Comparison of ENCODE assay signal across 9 mouse cellular contexts in genomic region chr2:163722550-163722949, GRCm38 (mm10). TPM values are rescaled to one million over a fixed set of nuclear protein-coding genes. Genes with fewer than 3 reads are reported as not detected.
DNase-seq lines count a peak whose midpoint lies in the region; ATAC-seq lines count a peak whose summit lies in the region.
"Had no signal": no experiment of that assay in that cellular context is flagged by ENCODE, and none has a peak within 500 bp of the region (broad histone marks: within the 10 kb centered on the region; RNA-seq: fewer than 3 reads in every experiment).

No protein-coding gene starts in this region.

- peak overlapping the region; percentile 21 for H3K9ac ChIP-seq in midbrain, embryonic 13.5 days (replicated peaks)

- H3K4me1 ChIP-seq in midbrain, embryonic 13.5 days (replicated peaks), result peaks cover 30% of the 10 kb centered on the region
- peaks cover 7% of the 10 kb centered on the region for H3K4me1 ChIP-seq in midbrain, embryonic 10.5 days

- no peaks in the 10 kb centered on the region for H3K9me3 ChIP-seq in midbrain, embryonic 13.5 days
- no peaks in the 10 kb centered on the region for H3K9me3 ChIP-seq in midbrain, embryonic 10.5 days (replicated peaks)
- H3K9me3 ChIP-seq: megakaryocyte, embryonic 14.5 days had no signal

- ATAC-seq in midbrain, embryonic 13.5 days, result peak; percentile 87
- ATAC-seq in erythroblast, adult 5-6 weeks (replicated peaks; ENCODE audit: low FRiP score, poor library complexity, severe bottlenecking), result no peak

- H3K36me3 ChIP-seq in midbrain, embryonic 13.5 days, result peaks cover 42% of the 10 kb centered on the region
- H3K36me3 ChIP-seq in midbrain, embryonic 10.5 days, result peaks cover 68% of the 10 kb centered on the region

- no peak overlapping the region for H3K4me3 ChIP-seq in midbrain, embryonic 13.5 days (replicated peaks)
- H3K4me3 ChIP-seq in midbrain, embryonic 10.5 days, result no peak overlapping the region
- H3K4me3 ChIP-seq: megakaryocyte, embryonic 14.5 days had no signal

- H3K4me2 ChIP-seq in midbrain, embryonic 13.5 days (replicated peaks), result no peak overlapping the region

- peak overlapping the region; percentile 78 for H3K27ac ChIP-seq in midbrain, embryonic 13.5 days
- H3K27ac ChIP-seq in midbrain, embryonic 10.5 days (replicated peaks), result no peak overlapping the region

- DNase-seq in midbrain, embryonic 10.5 days (ENCODE audit: low spot score), result no peak
- DNase-seq in cerebellum, adult 11-12 months, result peak; percentile 84
- DNase-seq in layer of hippocampus, adult 18-20 months (ENCODE audit: low spot score in 2 of 2), result peak; percentile 43 to 79
- peak; percentile 79 for DNase-seq in right cerebral cortex, adult 18-20 months
- no peak for DNase-seq in urinary bladder, adult 18-20 months (ENCODE audit: low spot score in 2 of 2)
- no peak for DNase-seq in urinary bladder, adult 2 months (ENCODE audit: low spot score)

- no peaks in the 10 kb centered on the region for H3K27me3 ChIP-seq in midbrain, embryonic 13.5 days
- H3K27me3 ChIP-seq in midbrain, embryonic 10.5 days (ENCODE audit: low read depth, poor library complexity, severe bottlenecking), result no peaks in the 10 kb centered on the region
- H3K27me3 ChIP-seq: megakaryocyte, embryonic 14.5 days had no signal

- 61% methylated on average over 7 of the region's 7 CpGs for WGBS in midbrain, embryonic 13.5 days
- WGBS in midbrain, embryonic 10.5 days, result 92% methylated on average over 7 of the region's 7 CpGs

RNA-seq across cellular contexts. Expression of gene Ada, which starts 27.5 kb away (rescaled TPM):
- 3.4 and 4.6 TPM in 2 replicates for polyA plus RNA-seq in midbrain, embryonic 13.5 days (2015; fragmentation: Nextera tagmentation; extraction: Ambion mirVana)
- 9.1 and 10.0 TPM in 2 replicates for polyA plus RNA-seq in midbrain, embryonic 10.5 days (2016; fragmentation: Nextera tagmentation; extraction: Ambion mirVana)
- 1 to 10 TPM; 1.0 to 1.9 TPM for total RNA-seq in layer of hippocampus, adult 18-20 months (2021)
- total RNA-seq in erythroblast, adult 5-6 weeks (2015; ENCODE audit: low replicate concordance), result 2.9 and 5.2 TPM in 2 replicates
- total RNA-seq in erythroblast, adult 5-6 weeks (2017; ENCODE audit: low replicate concordance), result 4.4 and 4.5 TPM in 2 replicates
- polyA plus RNA-seq in urinary bladder, adult 2 months (2012; rRNA removed), result 8.7 and 9.5 TPM in 2 replicates

Comparison
In these comparisons a context has a peak if more than half of its experiments do, and no peak if none do; other contexts are left out.
1. DNase-seq: peak in cerebellum, adult 11-12 months (single experiment), layer of hippocampus, adult 18-20 months (2 of 2) and right cerebral cortex, adult 18-20 months (single experiment); none in midbrain, embryonic 10.5 days (single experiment), urinary bladder, adult 18-20 months (0 of 2) and urinary bladder, adult 2 months (single experiment).